Mouse (Mus musculus) heart, postnatal 0 days (tissue): Measurements from ENCODE around the gene Fmn2. TPM values are rescaled to one million over a fixed set of nuclear protein-coding genes. Genes with fewer than 3 reads are reported as not detected.

Experiments
- ATAC-seq: fragments of 200-750 bp; cut with Nextera tagmentation; 2 replicates; pipeline ENCODE4 v1.8.0; 2017; ENCODE audit warnings: low read depth, moderate number of reproducible peaks, moderate library complexity; ENCODE audit not compliant: insufficient read depth
- DNase-seq: peaks from one replicate; pipeline ENCODE4 v3.0.0-alpha.2; 2016; ENCODE audit warnings: low spot score
- H3K27ac ChIP-seq: fragments of 300-500 bp; sonication (generic); 2 replicates; pipeline ENCODE4 v1.5.1; 2014; ENCODE audit warnings: low read depth, mild to moderate bottlenecking
- H3K27me3 ChIP-seq: fragments of 300-500 bp; sonication (generic); 2 replicates; pipeline ENCODE4 v1.6.1; 2014; ENCODE audit warnings: low read length, mixed read lengths; ENCODE audit not compliant: control insufficient read depth, insufficient read depth
- H3K36me3 ChIP-seq: fragments of 300-500 bp; sonication (generic); replicated peaks from 2 replicates; pipeline ENCODE4 v1.6.1; 2014; ENCODE audit warnings: low read length, mixed read lengths; ENCODE audit not compliant: control insufficient read depth, insufficient read depth
- H3K4me1 ChIP-seq: fragments of 300-500 bp; sonication (generic); 2 replicates; pipeline ENCODE4 v1.6.1; 2014; ENCODE audit warnings: antibody characterized with exemption; ENCODE audit not compliant: control insufficient read depth, insufficient read depth
- H3K4me2 ChIP-seq: fragments of 300-500 bp; sonication (generic); 2 replicates; pipeline ENCODE4 v1.6.1; 2014; ENCODE audit warnings: low read depth, mild to moderate bottlenecking, low read length, moderate library complexity
- H3K4me3 ChIP-seq: fragments of 300-500 bp; sonication (generic); 2 replicates; pipeline ENCODE4 v1.5.1; 2014; ENCODE audit warnings: low read depth, low read length
- H3K9ac ChIP-seq: fragments of 300-500 bp; sonication (generic); replicated peaks from 2 replicates; pipeline ENCODE4 v1.6.1; 2014; ENCODE audit warnings: low read depth, low read length, mixed read lengths
- H3K9me3 ChIP-seq: fragments of 300-500 bp; sonication (generic); replicated peaks from 2 replicates; pipeline ENCODE4 v1.6.1; 2016; ENCODE audit warnings: low read length; ENCODE audit not compliant: control insufficient read depth
- CTCF ChIP-seq: IDR thresholded peaks from 2 replicates; pipeline ENCODE4 v1.5.1; 2016; ENCODE audit warnings: antibody characterized with exemption, control low read depth, low read depth
- EP300 ChIP-seq: IDR thresholded peaks from 2 replicates; pipeline ENCODE4 v1.6.1; 2016; ENCODE audit warnings: antibody characterized with exemption, low read depth
- WGBS: fragments of 180-500 bp; shearing (Covaris S2); extraction: QIAGEN DNeasy Blood & Tissue Kit; methylation state at CpG from one replicate; pipeline ENCODE4 v1.1.7; 2014; 5-methylcytosine and 5-hydroxymethylcytosine counted together
- polyA plus RNA-seq: library from polyadenylated mRNA; unstranded; fragments of >200 nt; fragmentation: Nextera tagmentation; extraction: Ambion mirVana; gene quantifications from 2 replicates; pipeline ENCODE4 v1.2.1, GENCODE M21; 2015
- total RNA-seq: library from RNA; depleted of rRNA; stranded (reverse); fragments of >200 nt; gene quantifications from 2 replicates; pipeline ENCODE4 v1.2.3, GENCODE M21; 2014; ENCODE audit warnings: low replicate concordance

Gene Fmn2
- total and polyA plus RNA-seq, 2 experiments from 2014 or later = 0.07 TPM; not detected in 1

DNA sequence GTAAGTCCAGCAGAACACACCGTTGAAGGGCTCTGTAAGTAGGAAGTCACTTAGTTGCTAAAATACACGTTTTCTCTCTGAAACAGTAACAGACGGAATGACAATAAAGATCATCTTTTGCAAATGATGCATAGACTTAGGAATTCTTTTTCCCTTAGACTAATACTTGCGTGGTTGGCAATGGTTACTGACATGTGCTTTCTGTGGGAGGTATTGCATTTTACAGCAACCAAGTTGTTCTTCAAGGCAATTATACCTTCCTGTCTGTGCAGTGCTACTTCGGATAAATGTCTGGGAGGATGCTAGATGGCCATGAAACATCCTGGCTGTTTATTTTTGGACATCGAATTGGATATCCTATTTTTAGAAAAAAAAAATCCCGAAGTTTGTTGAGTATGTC, 11.8 kb downstream of the Fmn2 start:
- Histone ChIP-seq H3K27ac (no peak overlapping the region), H3K36me3 (no peaks in the 10 kb centered on the region), H3K4me1 (no peaks in the 10 kb centered on the region), H3K4me3 (no peak overlapping the region), H3K9ac (no peak overlapping the region), H3K4me2 (no peak overlapping the region), H3K9me3 (no peaks in the 10 kb centered on the region), H3K27me3 (no peaks in the 10 kb centered on the region)
- no peak for DNase-seq
- TF ChIP-seq EP300 (no peak), CTCF (no peak)
- 69% methylated on average over 7 of the region's 7 CpGs for WGBS
- no peak for ATAC-seq

DNA sequence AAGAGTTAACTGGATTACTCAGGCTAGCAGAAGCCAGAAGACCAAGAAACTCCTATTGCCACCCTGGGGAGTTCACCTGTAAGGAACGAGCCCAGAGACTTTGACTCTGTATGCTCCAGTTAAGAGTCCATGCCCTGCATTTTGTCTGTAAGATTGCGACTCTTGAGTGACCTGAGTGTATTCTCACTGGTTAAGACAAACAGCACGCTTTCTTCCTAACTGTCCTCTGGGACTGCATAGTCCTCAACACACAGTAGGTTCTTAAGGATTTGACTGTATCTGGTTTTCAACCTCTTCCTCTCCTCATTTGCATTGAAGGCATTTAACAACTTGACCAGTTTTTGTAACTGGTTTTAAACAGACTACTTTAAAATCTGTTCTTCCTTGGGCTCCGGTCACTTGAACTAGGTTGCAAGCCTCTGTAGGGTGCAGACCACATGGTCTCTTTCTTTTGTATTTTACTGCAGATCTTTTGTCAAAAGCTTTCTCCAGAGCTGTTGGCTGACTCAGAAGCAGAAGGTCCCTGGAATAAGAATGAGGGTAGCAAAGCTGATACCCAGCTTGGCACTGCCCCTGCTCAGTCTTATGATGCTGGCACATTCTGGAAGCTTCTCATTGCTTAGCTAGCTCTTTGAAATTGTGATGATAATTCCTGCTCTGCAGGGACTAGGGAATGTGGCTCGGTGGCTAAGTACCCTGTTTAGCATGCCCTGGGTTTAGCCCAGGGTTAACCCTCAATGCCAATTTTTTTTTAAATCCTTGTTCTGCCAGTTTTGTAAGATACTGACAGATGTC, 20.5 kb downstream of the Fmn2 start:
- TF ChIP-seq CTCF (no peak), EP300 (no peak)
- Histone ChIP-seq H3K9ac (no peak overlapping the region), H3K27me3 (no peaks in the 10 kb centered on the region), H3K4me1 (no peaks in the 10 kb centered on the region), H3K27ac (no peak overlapping the region), H3K9me3 (no peaks in the 10 kb centered on the region), H3K4me3 (no peak overlapping the region), H3K4me2 (no peak overlapping the region), H3K36me3 (no peaks in the 10 kb centered on the region)
- DNase-seq (no peak), ATAC-seq (no peak)
- 77% methylated on average over 5 of the region's 5 CpGs for WGBS

DNA sequence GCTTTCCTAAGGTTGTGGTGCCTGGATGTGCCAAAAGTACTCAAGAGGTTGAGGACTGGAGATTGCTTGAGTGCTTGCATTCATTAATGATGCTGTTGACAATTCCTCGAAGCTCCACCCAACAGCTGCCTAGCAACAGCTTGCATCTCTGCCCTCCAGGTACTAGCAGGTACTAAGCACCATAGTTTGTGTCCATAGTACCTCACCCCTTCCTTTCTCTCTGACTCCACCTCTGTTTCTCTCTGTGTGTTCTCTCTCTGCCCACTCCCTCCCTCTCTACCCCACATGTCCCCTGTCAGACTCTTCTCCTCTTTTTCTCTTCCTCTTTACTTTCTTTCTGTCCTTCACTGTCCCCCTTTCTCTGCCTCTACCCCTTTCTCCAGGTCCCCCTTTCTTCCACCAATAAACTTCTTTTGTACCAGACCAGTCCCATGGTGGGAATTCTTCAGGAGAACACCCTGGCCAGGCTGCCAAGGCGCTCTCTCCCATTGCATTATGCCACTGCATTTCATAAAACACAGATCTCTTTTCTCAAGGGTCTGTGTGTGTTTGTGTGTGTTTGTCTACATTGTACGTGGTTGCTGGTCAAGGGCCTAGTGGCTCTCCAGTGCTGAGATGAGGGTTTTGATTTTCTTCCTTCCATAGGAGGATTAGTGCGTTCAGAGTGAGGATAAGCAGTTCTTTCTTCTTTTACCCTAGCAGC, 21.3 kb downstream of the Fmn2 start:
- 69% methylated on average over 4 of the region's 4 CpGs for WGBS

DNA sequence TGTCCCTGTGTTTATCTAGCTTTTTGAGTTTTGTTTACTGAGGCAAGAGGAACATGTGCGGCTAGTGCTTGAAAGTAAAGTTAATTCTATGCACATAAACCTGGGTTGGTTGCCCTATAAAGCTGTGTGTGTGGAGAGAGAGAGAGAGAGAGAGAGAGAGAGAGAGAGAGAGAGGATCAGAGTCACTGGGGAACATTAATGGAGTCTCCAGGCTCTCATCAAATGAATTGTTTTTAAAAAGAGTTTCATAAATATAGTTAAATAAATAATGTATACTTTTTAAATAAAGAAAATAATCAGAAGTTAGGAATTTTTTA, 21.8 kb downstream of the Fmn2 start:
- Histone ChIP-seq H3K4me1 (no peaks in the 10 kb centered on the region), H3K9me3 (no peaks in the 10 kb centered on the region), H3K27ac (no peak overlapping the region), H3K4me2 (no peak overlapping the region), H3K36me3 (no peaks in the 10 kb centered on the region), H3K9ac (no peak overlapping the region), H3K4me3 (no peak overlapping the region), H3K27me3 (no peaks in the 10 kb centered on the region)
- ATAC-seq (no peak), DNase-seq (no peak)
- 71% methylated on average over 1 of the region's 1 CpGs for WGBS
- TF ChIP-seq CTCF (no peak), EP300 (no peak)

More for the DNA sequence above, 21.3 kb downstream of the Fmn2 start:
- H3K9me3 ChIP-seq = no peaks in the 10 kb centered on the region
- no peak overlapping the region for H3K9ac ChIP-seq
- ATAC-seq = no peak
- no peak for DNase-seq
- H3K4me3 ChIP-seq = no peak overlapping the region
- H3K36me3 ChIP-seq = no peaks in the 10 kb centered on the region
- H3K27me3 ChIP-seq = no peaks in the 10 kb centered on the region
- no peaks in the 10 kb centered on the region for H3K4me1 ChIP-seq
- H3K27ac ChIP-seq = no peak overlapping the region
- H3K4me2 ChIP-seq = no peak overlapping the region
- no peak for TF ChIP-seq EP300
- TF ChIP-seq CTCF = no peak

DNA sequence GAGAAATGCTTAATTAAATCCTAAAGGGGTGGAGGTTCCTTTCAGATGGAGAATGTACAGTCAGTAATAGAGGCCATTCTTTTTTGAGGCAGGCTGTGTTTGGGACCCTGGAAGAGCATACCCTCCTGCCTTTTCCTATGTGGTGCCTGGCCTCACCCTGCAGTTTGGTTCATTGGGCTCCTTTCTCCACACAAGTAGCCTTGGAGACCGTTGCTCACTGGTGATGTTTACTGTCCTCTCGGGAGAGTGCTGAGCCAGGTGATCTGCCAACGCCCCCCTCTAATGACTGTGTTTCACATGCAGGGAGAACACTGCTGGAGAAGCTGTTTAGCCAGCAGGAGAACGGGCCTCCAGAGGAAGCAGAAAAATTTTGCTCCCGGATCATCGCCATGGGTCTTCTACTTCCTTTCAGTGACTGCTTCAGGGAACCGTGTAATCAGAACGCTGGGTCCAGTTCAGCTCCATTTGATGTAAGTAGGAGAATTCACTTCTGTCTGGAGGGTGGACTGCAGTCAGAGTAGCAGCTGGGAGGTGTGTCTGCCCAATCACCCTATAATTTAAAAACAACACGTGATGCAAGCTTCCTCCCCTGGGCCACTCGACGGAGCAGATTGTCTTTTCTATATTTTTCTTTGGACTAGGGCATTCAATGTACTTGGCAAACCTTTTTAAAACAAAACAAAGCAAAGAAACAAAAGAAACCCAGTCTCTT, 35.3 kb downstream of the Fmn2 start:
- no peak overlapping the region for H3K4me2 ChIP-seq
- no peak overlapping the region for H3K4me3 ChIP-seq
- no peak for DNase-seq
- H3K36me3 ChIP-seq = no peaks in the 10 kb centered on the region
- TF ChIP-seq EP300 (no peak), CTCF (no peak)
- H3K9ac ChIP-seq = no peak overlapping the region
- H3K27me3 ChIP-seq = no peaks in the 10 kb centered on the region
- no peaks in the 10 kb centered on the region for H3K4me1 ChIP-seq
- no peak for ATAC-seq
- no peaks in the 10 kb centered on the region for H3K9me3 ChIP-seq
- no peak overlapping the region for H3K27ac ChIP-seq
- WGBS = 53% methylated on average over 11 of the region's 11 CpGs
